Mouse (Mus musculus): ENCODE measurements around the gene Rsbn1l. TPM values are rescaled to one million over a fixed set of nuclear protein-coding genes. Genes with fewer than 3 reads are reported as not detected.

Rsbn1l gene
- polyA plus RNA-seq (2012) = 13.3 and 15.7 TPM in 2 replicates

DNA sequence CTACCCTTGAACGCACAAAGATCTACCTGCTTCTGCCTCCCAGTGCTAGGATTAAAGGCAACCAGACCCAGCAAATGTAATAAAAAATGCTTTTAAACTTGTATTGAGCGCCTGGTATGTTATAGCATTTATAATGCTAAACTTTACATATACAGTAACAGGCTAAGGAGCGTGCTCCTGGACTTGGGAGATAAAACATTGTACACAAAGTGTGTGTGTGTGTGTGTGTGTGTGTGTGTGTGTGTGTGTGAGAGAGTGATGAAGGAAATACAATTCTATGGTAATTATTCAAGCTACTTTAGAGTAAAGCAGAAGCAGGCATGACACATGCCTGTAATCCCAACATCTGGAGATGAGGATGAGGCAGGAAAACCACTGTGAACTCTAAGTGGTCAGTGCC is at the start of gene Rsbn1l:
Gene Rsbn1l, minus strand, starts transcription at position 101 of the 400 bp plus-strand sequence.
- TF ChIP-seq GATA1 (IDR thresholded peaks at IDR 0.05; ENCODE audit: low read length) = no peak

DNA sequence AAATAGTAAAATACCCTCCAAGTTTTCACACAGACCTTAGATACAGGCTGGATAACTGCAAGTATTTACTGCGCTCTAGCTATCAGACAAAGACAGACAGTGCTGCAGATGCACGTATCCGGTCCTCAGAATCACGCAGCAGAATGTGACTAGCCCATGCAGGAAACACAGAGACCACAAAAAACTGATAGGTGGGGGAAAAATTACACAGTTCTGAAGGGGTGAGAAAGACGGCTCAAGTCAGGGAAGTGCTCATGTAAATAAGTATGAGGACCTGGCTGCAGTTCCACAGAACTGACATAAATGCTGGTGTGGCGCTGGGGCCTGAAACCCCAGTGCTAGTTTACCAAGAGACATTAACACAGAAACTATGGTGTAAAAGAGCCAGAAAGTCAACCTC is 46.5 kb upstream of the Rsbn1l start:
- TF ChIP-seq GATA1 (IDR thresholded peaks at IDR 0.05; ENCODE audit: low read length) = peak; percentile 75

DNA sequence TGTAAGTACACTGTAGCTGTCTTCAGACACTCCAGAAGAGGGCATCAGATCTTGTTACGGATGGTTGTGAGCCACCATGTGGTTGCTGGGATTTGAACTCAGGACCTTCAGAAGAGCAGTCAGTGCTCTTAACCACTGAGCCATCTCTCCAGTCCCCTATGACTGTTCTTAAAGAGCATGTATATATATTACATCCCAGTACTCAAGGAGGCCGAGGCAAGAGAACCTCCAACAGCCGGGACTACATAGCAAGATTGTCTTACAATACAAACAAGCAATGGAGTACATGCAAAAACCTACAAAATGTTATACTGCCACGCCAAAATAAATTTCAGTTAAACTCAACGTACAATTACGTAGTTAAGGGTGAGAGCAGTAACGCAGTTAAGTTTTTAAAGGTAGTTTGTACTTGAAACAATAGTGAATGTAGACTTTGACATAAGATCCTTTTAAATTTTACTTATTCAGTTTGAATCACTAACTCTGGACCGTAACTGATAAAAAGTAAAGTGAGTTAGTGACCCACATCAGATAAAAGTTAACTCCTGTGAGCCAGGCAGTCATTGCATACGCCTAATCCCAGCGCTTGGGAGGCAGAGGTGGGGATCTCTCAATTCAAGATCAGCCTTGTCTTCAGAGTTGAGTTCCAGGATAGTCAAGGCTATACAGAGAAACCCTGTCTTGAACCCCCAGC is 45.6 kb upstream of the Rsbn1l start:
- TF ChIP-seq GATA1 (IDR thresholded peaks at IDR 0.05; ENCODE audit: low read length) = no peak

DNA sequence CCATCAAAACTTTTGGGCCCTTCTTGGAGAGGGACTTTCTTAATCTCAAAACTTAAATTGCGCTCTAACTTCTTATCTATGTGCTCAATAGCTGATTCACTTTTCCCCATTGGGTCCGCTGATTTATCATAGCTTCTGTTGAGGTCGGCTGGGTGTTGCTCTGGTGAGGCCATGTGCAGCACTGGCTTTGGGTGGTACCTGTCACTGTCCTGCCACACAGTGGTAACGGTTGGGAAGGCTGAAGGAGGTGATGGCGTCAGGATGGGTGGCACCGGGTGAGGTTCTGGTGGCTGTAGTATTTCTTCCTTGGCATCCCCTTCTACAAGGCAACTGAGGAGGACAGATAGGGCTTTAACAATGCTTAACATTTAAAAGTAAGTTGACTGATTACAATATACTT is 42.2 kb upstream of the Rsbn1l start:
- TF ChIP-seq GATA1 (IDR thresholded peaks at IDR 0.05; ENCODE audit: low read length) = peak; percentile 8

- TF ChIP-seq GATA1 (IDR thresholded peaks at IDR 0.05; ENCODE audit: low read length) = peak; percentile 9
Observed at GRCm38 (mm10) chr5:20997555-20997954, 41.4 kb upstream of the Rsbn1l start.

- no peak for TF ChIP-seq GATA1 (IDR thresholded peaks at IDR 0.05; ENCODE audit: low read length)
Observed at GRCm38 (mm10) chr5:20990062-20990809, 34.0 kb upstream of the Rsbn1l start.

GRCm38 (mm10) chr5:20986271-20986670 is 30.1 kb upstream of the Rsbn1l start:
- TF ChIP-seq GATA1 (IDR thresholded peaks at IDR 0.05; ENCODE audit: low read length) = no peak

DNA sequence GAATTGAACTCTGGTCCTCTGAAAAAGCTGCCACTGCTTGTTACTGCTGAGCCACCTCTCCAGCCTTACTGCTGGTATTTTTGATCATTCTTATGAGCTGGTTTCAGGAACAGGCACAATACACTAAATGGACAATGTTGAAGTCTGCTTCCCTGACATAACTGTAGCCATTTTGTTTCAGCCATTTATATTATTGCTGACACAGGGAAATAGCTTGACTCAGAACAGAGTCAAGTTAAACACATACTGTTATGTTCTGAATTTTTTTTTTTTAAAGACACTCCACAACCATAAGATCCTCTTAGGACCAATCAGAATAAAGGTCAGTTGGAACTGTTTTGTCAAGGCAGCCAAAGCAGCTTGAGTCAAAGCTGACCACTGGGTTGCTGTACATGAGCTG is 27.3 kb upstream of the Rsbn1l start:
- TF ChIP-seq GATA1 (IDR thresholded peaks at IDR 0.05; ENCODE audit: low read length) = no peak

GRCm38 (mm10) chr5:20974690-20975089 is 18.5 kb upstream of the Rsbn1l start:
- no peak for TF ChIP-seq GATA1 (IDR thresholded peaks at IDR 0.05; ENCODE audit: low read length)

- no peak for TF ChIP-seq GATA1 (IDR thresholded peaks at IDR 0.05; ENCODE audit: low read length)
Observed at GRCm38 (mm10) chr5:20973999-20974398, 17.8 kb upstream of the Rsbn1l start.

GRCm38 (mm10) chr5:20973069-20973468 is 16.9 kb upstream of the Rsbn1l start:
- no peak for TF ChIP-seq GATA1 (IDR thresholded peaks at IDR 0.05; ENCODE audit: low read length)

- no peak for TF ChIP-seq GATA1 (IDR thresholded peaks at IDR 0.05; ENCODE audit: low read length)
Observed at GRCm38 (mm10) chr5:20968963-20969362, 12.8 kb upstream of the Rsbn1l start.

DNA sequence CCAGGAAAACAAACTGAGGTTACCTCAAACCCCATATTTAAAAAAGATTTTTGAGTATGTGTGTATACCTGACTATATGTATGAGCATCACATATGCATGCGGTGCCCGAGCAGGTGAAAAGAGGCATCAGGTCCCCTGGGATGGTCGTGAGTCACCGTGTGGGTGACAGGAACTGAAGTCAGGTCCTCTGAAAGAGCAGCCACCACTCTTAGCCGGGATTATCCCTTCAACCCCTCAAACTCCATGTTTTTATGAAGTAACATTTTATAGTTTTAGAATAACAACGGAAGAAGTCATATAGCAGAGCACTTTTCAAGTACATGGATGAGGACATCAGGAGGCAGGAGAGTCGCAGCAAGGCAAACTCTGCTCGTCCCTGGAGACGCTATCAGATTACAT is 12.3 kb upstream of the Rsbn1l start:
- TF ChIP-seq GATA1 (IDR thresholded peaks at IDR 0.05; ENCODE audit: low read length) = no peak

DNA sequence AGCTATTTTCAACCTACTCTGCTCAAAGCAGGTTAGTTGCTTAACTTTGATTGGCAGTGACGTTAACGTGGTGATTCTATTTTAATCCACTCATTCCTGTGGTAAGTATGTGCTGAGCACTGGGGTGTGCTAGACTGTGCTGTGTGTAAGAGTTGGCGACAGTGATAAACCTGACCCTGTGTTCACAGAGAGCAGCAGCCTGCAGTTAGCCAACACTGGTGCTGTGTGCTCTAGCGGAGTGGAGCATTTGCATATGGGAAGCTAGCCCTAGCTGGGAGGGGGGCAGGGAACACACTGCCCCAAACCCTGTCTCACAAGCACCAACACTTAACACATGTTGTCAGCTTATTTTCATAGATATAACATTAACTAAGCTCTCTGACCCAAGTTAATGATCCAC is 11.7 kb upstream of the Rsbn1l start:
- no peak for TF ChIP-seq GATA1 (IDR thresholded peaks at IDR 0.05; ENCODE audit: low read length)

DNA sequence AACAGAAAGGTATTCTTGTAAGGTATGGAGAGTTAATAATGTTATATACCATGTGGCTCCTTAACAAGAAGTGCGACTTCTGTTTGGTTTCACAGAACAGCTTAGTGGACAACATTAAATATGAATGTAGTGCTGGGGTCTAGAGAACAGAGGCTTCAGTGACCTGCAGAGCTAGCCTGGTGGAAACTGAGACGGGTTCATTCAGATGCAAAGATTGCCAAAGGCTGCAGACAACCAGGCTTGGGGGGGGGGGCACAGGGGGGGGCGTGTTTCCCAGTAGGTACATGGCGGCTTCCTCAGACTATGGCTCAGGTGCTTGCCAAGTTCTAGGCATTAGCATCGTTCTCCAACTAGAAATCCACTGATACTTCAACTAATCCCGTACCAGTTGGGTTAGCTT is 8.2 kb upstream of the Rsbn1l start:
- TF ChIP-seq GATA1 (IDR thresholded peaks at IDR 0.05; ENCODE audit: low read length) = no peak

GRCm38 (mm10) chr5:20963295-20963694 is 7.1 kb upstream of the Rsbn1l start:
- no peak for TF ChIP-seq GATA1 (IDR thresholded peaks at IDR 0.05; ENCODE audit: low read length)

- TF ChIP-seq GATA1 (IDR thresholded peaks at IDR 0.05; ENCODE audit: low read length) = no peak
Observed at GRCm38 (mm10) chr5:20960927-20961326, 4.7 kb upstream of the Rsbn1l start.
